In genomic region chr1:39947179-39947578, GRCm38 (mm10) we compare ENCODE assay signal across 11 mouse cellular contexts. TPM values are rescaled to one million over a fixed set of nuclear protein-coding genes. Genes with fewer than 3 reads are reported as not detected.
DNase-seq lines count a peak whose midpoint lies in the region; ATAC-seq lines count a peak whose summit lies in the region.
"Had no signal": no experiment of that assay in that cellular context is flagged by ENCODE, and none has a peak within 500 bp of the region (broad histone marks: within the 10 kb centered on the region; RNA-seq: fewer than 3 reads in every experiment).

No protein-coding gene starts in this region.

- intact Hi-C loops in heart, postnatal 36 days (cut with DNase I), result loop anchor here (2.0 kb wide), 1 partner anchor 22 kb away; no protein-coding TSS in a partner anchor
- intact Hi-C loops in left cerebral cortex, postnatal 10 days (cut with DNase I), result no loop called here

- no peak overlapping the region for H3K9ac ChIP-seq in heart, embryonic 15.5 days
- H3K9ac ChIP-seq in embryonic facial prominence, embryonic 13.5 days, result 0 out of 2 replicates have a peak overlapping the region, but pooled peaks have one; percentile 11
- no peak overlapping the region for H3K9ac ChIP-seq in hindbrain, embryonic 16.5 days (ENCODE audit: low read depth, low read length)
- no peak overlapping the region for H3K9ac ChIP-seq in neural tube, embryonic 14.5 days (replicated peaks; ENCODE audit: low read depth, low read length)

- WGBS in heart, embryonic 15.5 days, result 70% methylated on average over 6 of the region's 6 CpGs
- 59% methylated on average over 6 of the region's 6 CpGs for WGBS in embryonic facial prominence, embryonic 13.5 days
- 39% methylated on average over 6 of the region's 6 CpGs for WGBS in hindbrain, embryonic 16.5 days
- WGBS in neural tube, embryonic 14.5 days, result 54% methylated on average over 6 of the region's 6 CpGs

- no peak for DNase-seq in heart, postnatal 36 days
- DNase-seq in left cerebral cortex, adult 8-10 months (ENCODE audit: low spot score in 2 of 2), result no peak
- no peak for DNase-seq in left cerebral cortex, postnatal 10 days (ENCODE audit: extremely low spot score in 1 of 2, low spot score in 2 of 2)
- no peak for DNase-seq in liver
- DNase-seq: heart, postnatal 4 days; lung, postnatal 4 days; thymus, adult 18-20 months had no signal

- H3K4me2 ChIP-seq in heart, embryonic 15.5 days, result no peak overlapping the region
- no peak overlapping the region for H3K4me2 ChIP-seq in embryonic facial prominence, embryonic 13.5 days
- H3K4me2 ChIP-seq in hindbrain, embryonic 16.5 days (ENCODE audit: low read length), result 0 out of 2 replicates have a peak overlapping the region, but pooled peaks have one; percentile 14
- H3K4me2 ChIP-seq in neural tube, embryonic 14.5 days (ENCODE audit: low read depth, low read length), result no peak overlapping the region

- no peak for ATAC-seq in heart, embryonic 15.5 days (replicated peaks; ENCODE audit: insufficient number of reproducible peaks, insufficient read depth, low FRiP score, low read depth)
- no peak for ATAC-seq in embryonic facial prominence, embryonic 13.5 days (ENCODE audit: insufficient number of reproducible peaks, insufficient read depth, low FRiP score, low TSS enrichment, low read depth)
- ATAC-seq in hindbrain, embryonic 16.5 days, result no peak
- ATAC-seq in neural tube, embryonic 14.5 days (ENCODE audit: low read depth), result no peak

- no peaks in the 10 kb centered on the region for H3K27me3 ChIP-seq in heart, embryonic 15.5 days
- no peaks in the 10 kb centered on the region for H3K27me3 ChIP-seq in embryonic facial prominence, embryonic 13.5 days
- no peaks in the 10 kb centered on the region for H3K27me3 ChIP-seq in hindbrain, embryonic 16.5 days (replicated peaks; ENCODE audit: control insufficient read depth, insufficient read depth, low read length)
- H3K27me3 ChIP-seq in neural tube, embryonic 14.5 days (ENCODE audit: control insufficient read depth, insufficient read depth, low read length), result no peaks in the 10 kb centered on the region

- 0 out of 2 replicates have a peak overlapping the region, but pooled peaks have one; percentile 12 for H3K27ac ChIP-seq in heart, embryonic 15.5 days
- H3K27ac ChIP-seq in embryonic facial prominence, embryonic 13.5 days, result peak overlapping the region; percentile 74
- H3K27ac ChIP-seq in hindbrain, embryonic 16.5 days (ENCODE audit: low read depth, low read length), result peak overlapping the region; percentile 85
- H3K27ac ChIP-seq in neural tube, embryonic 14.5 days (ENCODE audit: low read depth, low read length), result peak overlapping the region; percentile 72

- no peaks in the 10 kb centered on the region for H3K36me3 ChIP-seq in heart, embryonic 15.5 days
- H3K36me3 ChIP-seq in embryonic facial prominence, embryonic 13.5 days, result no peaks in the 10 kb centered on the region
- no peaks in the 10 kb centered on the region for H3K36me3 ChIP-seq in hindbrain, embryonic 16.5 days (ENCODE audit: control insufficient read depth, insufficient read depth, low read length)
- H3K36me3 ChIP-seq in neural tube, embryonic 14.5 days (ENCODE audit: control insufficient read depth, insufficient read depth, low read length), result no peaks in the 10 kb centered on the region

- H3K4me1 ChIP-seq in heart, embryonic 15.5 days (replicated peaks), result peaks cover 90% of the 10 kb centered on the region
- H3K4me1 ChIP-seq in embryonic facial prominence, embryonic 13.5 days, result peaks cover 83% of the 10 kb centered on the region
- peaks cover 85% of the 10 kb centered on the region for H3K4me1 ChIP-seq in hindbrain, embryonic 16.5 days (ENCODE audit: control insufficient read depth, insufficient read depth, low read depth, low read length)
- H3K4me1 ChIP-seq in neural tube, embryonic 14.5 days (ENCODE audit: control insufficient read depth, insufficient read depth, low read length), result peaks cover 75% of the 10 kb centered on the region

- no peak overlapping the region for H3K4me3 ChIP-seq in heart, embryonic 15.5 days
- no peak overlapping the region for H3K4me3 ChIP-seq in embryonic facial prominence, embryonic 13.5 days
- no peak overlapping the region for H3K4me3 ChIP-seq in hindbrain, embryonic 16.5 days (ENCODE audit: low read length)
- no peak overlapping the region for H3K4me3 ChIP-seq in neural tube, embryonic 14.5 days (ENCODE audit: low read depth, low read length)

- H3K9me3 ChIP-seq in heart, embryonic 15.5 days (replicated peaks), result no peaks in the 10 kb centered on the region
- H3K9me3 ChIP-seq in embryonic facial prominence, embryonic 13.5 days, result no peaks in the 10 kb centered on the region
- no peaks in the 10 kb centered on the region for H3K9me3 ChIP-seq in hindbrain, embryonic 16.5 days (ENCODE audit: control insufficient read depth, low read length)
- H3K9me3 ChIP-seq in neural tube, embryonic 14.5 days (ENCODE audit: control insufficient read depth, low read length), result no peaks in the 10 kb centered on the region

RNA-seq across cellular contexts. Expression of gene Map4k4, which starts 46.5 kb away (rescaled TPM):
- polyA plus RNA-seq in heart, embryonic 15.5 days (2015; fragmentation: Nextera tagmentation; extraction: Ambion mirVana), result 22.9 and 24.8 TPM in 2 replicates
- total RNA-seq in heart, postnatal 36 days (2021), result 100 to 1,000 TPM; 158 to 163 TPM
- 42.8 and 56.6 TPM in 2 replicates for polyA plus RNA-seq in embryonic facial prominence, embryonic 13.5 days (2015; fragmentation: Nextera tagmentation; extraction: Ambion mirVana)
- 21.7 and 22.1 TPM in 2 replicates for polyA plus RNA-seq in hindbrain, embryonic 16.5 days (2015; fragmentation: Nextera tagmentation; extraction: Ambion mirVana)
- 47.9 and 56.6 TPM in 2 replicates for polyA plus RNA-seq in neural tube, embryonic 14.5 days (2014; fragmentation: Nextera tagmentation; extraction: Ambion mirVana)
- total RNA-seq in left cerebral cortex, adult 8-10 months (2022), result 100 to 1,000 TPM; 101 to 109 (median 108) TPM
- total RNA-seq in left cerebral cortex, postnatal 10 days (2021), result 100 to 1,000 TPM; 181 to 198 TPM

Comparison
In these comparisons a context has a peak if more than half of its experiments do, and no peak if none do; other contexts are left out.
1. H3K27ac ChIP-seq: peak in every context shown above with its lines; median percentile 85 in hindbrain, embryonic 16.5 days; 74 in embryonic facial prominence, embryonic 13.5 days; 72 in neural tube, embryonic 14.5 days; 12 in heart, embryonic 15.5 days.